Mouse (Mus musculus) left cerebral cortex, postnatal 10 days (tissue): ENCODE measurements around the gene Exoc4. TPM values are rescaled to one million over a fixed set of nuclear protein-coding genes. Genes with fewer than 3 reads are reported as not detected.

Experiments
- DNase-seq, 2 experiments: peaks; one replicate each; pipeline ENCODE4 v3.0.0; 2021 to 2022; ENCODE audit warnings: low spot score in 2 of 2, mixed read lengths in 1 of 2; ENCODE audit errors: extremely low spot score in 1 of 2
- intact Hi-C: fragments of 180-260 bp; cut with DNase I; formaldehyde crosslinking; loops from one replicate; pipeline ENCODE4 v1.15.1; 2025
- total RNA-seq, 2 experiments: library from RNA; stranded (reverse); gene quantifications; 2 replicates each; pipeline ENCODE4 v1.2.3; 2021

The Exoc4 gene
- total RNA-seq, 2 experiments from 2014 or later = 65.7 to 79.9 TPM

GRCm38 (mm10) chr6:33716254-33716965 lies 467.5 kb downstream of the Exoc4 start:
- intact Hi-C loops = no loop called here
- no peak for DNase-seq

GRCm38 (mm10) chr6:33721166-33721565 lies 472.3 kb downstream of the Exoc4 start:
- DNase-seq = no peak
- intact Hi-C loops = no loop called here

- intact Hi-C loops = no loop called here
- no peak for DNase-seq
These were observed 473.9 kb downstream of the Exoc4 start for GRCm38 (mm10) chr6:33722811-33723210.

- intact Hi-C loops = no loop called here
- DNase-seq = no peak
These were observed 475.7 kb downstream of the Exoc4 start for GRCm38 (mm10) chr6:33724596-33724995.

GRCm38 (mm10) chr6:33727271-33727670 lies 478.4 kb downstream of the Exoc4 start:
- intact Hi-C loops = no loop called here
- no peak for DNase-seq

GRCm38 (mm10) chr6:33732214-33732613 lies 483.3 kb downstream of the Exoc4 start:
- intact Hi-C loops = no loop called here
- no peak for DNase-seq

GRCm38 (mm10) chr6:33733602-33734001 lies 484.7 kb downstream of the Exoc4 start:
- no peak for DNase-seq
- intact Hi-C loops = no loop called here

- intact Hi-C loops = no loop called here
- DNase-seq = no peak
These were observed 485.1 kb downstream of the Exoc4 start for GRCm38 (mm10) chr6:33734032-33734431.

GRCm38 (mm10) chr6:33738857-33739291 lies 490.0 kb downstream of the Exoc4 start:
- intact Hi-C loops = no loop called here
- DNase-seq = no peak

GRCm38 (mm10) chr6:33739304-33739703 lies 490.4 kb downstream of the Exoc4 start:
- no peak for DNase-seq
- intact Hi-C loops = no loop called here

- intact Hi-C loops = no loop called here
- no peak for DNase-seq
These were observed 507.1 kb downstream of the Exoc4 start for GRCm38 (mm10) chr6:33755976-33756375.

GRCm38 (mm10) chr6:33761557-33761956 lies 512.7 kb downstream of the Exoc4 start:
- intact Hi-C loops = no loop called here
- DNase-seq = peak in 1 of 2 experiments; percentile 30

GRCm38 (mm10) chr6:33763245-33763644 lies 514.4 kb downstream of the Exoc4 start:
- DNase-seq = peak; percentile 36 to 53
- intact Hi-C loops = no loop called here

- intact Hi-C loops = no loop called here
- DNase-seq = no peak
These were observed 515.1 kb downstream of the Exoc4 start for GRCm38 (mm10) chr6:33763970-33764369.

- intact Hi-C loops = no loop called here
- DNase-seq = no peak
These were observed 520.4 kb downstream of the Exoc4 start for GRCm38 (mm10) chr6:33769251-33769650.

GRCm38 (mm10) chr6:33770021-33770420 lies 521.1 kb downstream of the Exoc4 start:
- no peak for DNase-seq
- intact Hi-C loops = no loop called here

GRCm38 (mm10) chr6:33772551-33773315 lies 523.8 kb downstream of the Exoc4 start:
- DNase-seq = no peak
- intact Hi-C loops = no loop called here

GRCm38 (mm10) chr6:33792604-33793003 lies 543.7 kb downstream of the Exoc4 start:
- intact Hi-C loops = no loop called here

GRCm38 (mm10) chr6:33801254-33801653 lies 552.4 kb downstream of the Exoc4 start:
- no peak for DNase-seq
- intact Hi-C loops = no loop called here

More at GRCm38 (mm10) chr6:33792604-33793003, 543.7 kb downstream of the Exoc4 start:
- DNase-seq = no peak

- intact Hi-C loops = no loop called here
- no peak for DNase-seq
These were observed 554.7 kb downstream of the Exoc4 start for GRCm38 (mm10) chr6:33803481-33804098.
